Mouse (Mus musculus): ENCODE measurements around the gene Fbxl7. TPM values are rescaled to one million over a fixed set of nuclear protein-coding genes. Genes with fewer than 3 reads are reported as not detected.

Fbxl7 gene
- total and polyA plus RNA-seq, 3 experiments = 0.05 TPM; not detected in 2

GRCm38 (mm10) chr15:26566076-26566475, 329.3 kb downstream of the Fbxl7 start:
- Histone ChIP-seq H3K27me3 (ENCODE audit: insufficient read depth, low read length) (no peaks in the 10 kb centered on the region), H3K36me3 (replicated peaks) (no peaks in the 10 kb centered on the region), H3K9me3 (replicated peaks) (no peaks in the 10 kb centered on the region), H3K4me3 (ENCODE audit: low read depth, low read length) (no peak overlapping the region), H3K4me1 (ENCODE audit: insufficient read depth, low read depth, low read length) (no peaks in the 10 kb centered on the region)
- no peak for ATAC-seq (ENCODE audit: extremely low read depth, insufficient number of reproducible peaks, low FRiP score, poor library complexity, severe bottlenecking)
- DNase-seq (ENCODE audit: low spot score) = no peak
- TF ChIP-seq CTCF (IDR thresholded peaks at IDR 0.05; ENCODE audit: low read depth, low read length) = no peak

DNA sequence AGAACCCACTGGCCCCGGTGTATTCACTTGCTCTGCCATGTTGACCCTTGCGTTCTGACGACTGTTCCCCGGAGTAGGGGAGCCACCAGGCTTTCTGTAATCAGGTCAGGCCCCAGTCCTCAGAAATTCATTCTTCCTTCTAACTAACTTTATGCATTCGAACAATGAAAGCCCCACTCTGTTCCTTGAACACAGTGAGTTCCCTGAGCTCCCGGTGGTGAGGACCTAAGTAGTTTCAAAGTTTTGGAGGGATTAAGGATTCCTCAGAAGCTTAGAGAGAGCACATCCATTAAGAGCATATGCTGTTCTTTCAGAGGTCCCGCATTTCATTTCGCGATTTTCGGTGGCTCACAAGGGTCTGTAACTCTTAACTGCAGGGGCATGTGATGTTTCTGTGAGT, 341.8 kb downstream of the Fbxl7 start:
- DNase-seq (ENCODE audit: low spot score) (no peak), ATAC-seq (ENCODE audit: extremely low read depth, insufficient number of reproducible peaks, low FRiP score, poor library complexity, severe bottlenecking) (no peak)
- H3K36me3 ChIP-seq (replicated peaks) = no peaks in the 10 kb centered on the region

GRCm38 (mm10) chr15:26533997-26534700, 361.2 kb downstream of the Fbxl7 start:
- no peak for ATAC-seq (ENCODE audit: extremely low read depth, insufficient number of reproducible peaks, low FRiP score, poor library complexity, severe bottlenecking)
- H3K4me1 ChIP-seq (ENCODE audit: insufficient read depth, low read depth, low read length) = no peaks in the 10 kb centered on the region
- no peaks in the 10 kb centered on the region for H3K36me3 ChIP-seq (replicated peaks)
- H3K4me3 ChIP-seq (ENCODE audit: low read depth, low read length) = no peak overlapping the region
- no peak for TF ChIP-seq GATA1 (IDR thresholded peaks at IDR 0.05; ENCODE audit: borderline replicate concordance, low read length)
- no peak for TF ChIP-seq TAL1 (conservative IDR thresholded peaks at IDR 0.05; ENCODE audit: low read depth, low read length)
- no peak for TF ChIP-seq CTCF (IDR thresholded peaks at IDR 0.05; ENCODE audit: low read depth, low read length)
- no peak for TF ChIP-seq GATA2 (IDR thresholded peaks at IDR 0.05; ENCODE audit: borderline replicate concordance, low read depth, low read length)
- no peak for TF ChIP-seq POLR2AphosphoS5 (IDR thresholded peaks at IDR 0.05; ENCODE audit: insufficient replicate concordance, low read depth, low read length)
- H3K27me3 ChIP-seq (ENCODE audit: insufficient read depth, low read length) = no peaks in the 10 kb centered on the region
- no peaks in the 10 kb centered on the region for H3K9me3 ChIP-seq (replicated peaks)
- DNase-seq (ENCODE audit: low spot score) = no peak

More for the DNA sequence above, 341.8 kb downstream of the Fbxl7 start:
- Histone ChIP-seq H3K4me3 (ENCODE audit: low read depth, low read length) (no peak overlapping the region), H3K4me1 (ENCODE audit: insufficient read depth, low read depth, low read length) (no peaks in the 10 kb centered on the region), H3K27me3 (ENCODE audit: insufficient read depth, low read length) (no peaks in the 10 kb centered on the region), H3K9me3 (replicated peaks) (peaks cover 6% of the 10 kb centered on the region; the same call in 1 of the 2 replicates)
- TF ChIP-seq GATA1 (IDR thresholded peaks at IDR 0.05; ENCODE audit: borderline replicate concordance, low read length) (no peak), GATA2 (IDR thresholded peaks at IDR 0.05; ENCODE audit: borderline replicate concordance, low read depth, low read length) (no peak), TAL1 (conservative IDR thresholded peaks at IDR 0.05; ENCODE audit: low read depth, low read length) (no peak), CTCF (IDR thresholded peaks at IDR 0.05; ENCODE audit: low read depth, low read length) (no peak), POLR2AphosphoS5 (IDR thresholded peaks at IDR 0.05; ENCODE audit: insufficient replicate concordance, low read depth, low read length) (no peak)

GRCm38 (mm10) chr15:26519220-26519631, 376.2 kb downstream of the Fbxl7 start:
- TF ChIP-seq POLR2AphosphoS5 (IDR thresholded peaks at IDR 0.05; ENCODE audit: insufficient replicate concordance, low read depth, low read length) = no peak
- TF ChIP-seq GATA1 (IDR thresholded peaks at IDR 0.05; ENCODE audit: borderline replicate concordance, low read length) = no peak
- no peak for TF ChIP-seq GATA2 (IDR thresholded peaks at IDR 0.05; ENCODE audit: borderline replicate concordance, low read depth, low read length)
- no peak for TF ChIP-seq TAL1 (conservative IDR thresholded peaks at IDR 0.05; ENCODE audit: low read depth, low read length)
- no peak for TF ChIP-seq CTCF (IDR thresholded peaks at IDR 0.05; ENCODE audit: low read depth, low read length)

DNA sequence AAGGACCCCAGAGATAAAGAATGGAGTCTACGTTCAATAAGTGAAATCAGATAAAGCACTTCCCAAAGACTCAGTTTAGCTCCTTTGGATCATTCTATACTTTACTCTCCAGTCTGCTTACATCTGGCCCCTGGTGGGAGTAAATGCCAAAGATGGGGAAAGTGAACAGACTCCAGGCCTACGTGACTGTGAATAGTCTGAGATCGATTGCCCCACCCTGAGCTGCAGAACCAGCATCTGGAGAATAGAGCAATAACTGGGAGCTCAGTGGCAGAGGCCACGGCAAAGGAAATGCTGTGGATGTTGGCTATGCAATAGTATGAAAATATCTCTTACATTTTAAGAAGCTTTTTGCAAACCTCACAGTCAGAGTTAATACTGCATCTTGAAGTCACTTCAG, 394.4 kb downstream of the Fbxl7 start:
- ATAC-seq (ENCODE audit: extremely low read depth, insufficient number of reproducible peaks, low FRiP score, poor library complexity, severe bottlenecking) (no peak), DNase-seq (ENCODE audit: low spot score) (no peak)
- H3K4me1 ChIP-seq (ENCODE audit: insufficient read depth, low read depth, low read length) = no peaks in the 10 kb centered on the region
- no peaks in the 10 kb centered on the region for H3K9me3 ChIP-seq (replicated peaks)
- TF ChIP-seq CTCF (IDR thresholded peaks at IDR 0.05; ENCODE audit: low read depth, low read length) = no peak
- TF ChIP-seq GATA1 (IDR thresholded peaks at IDR 0.05; ENCODE audit: borderline replicate concordance, low read length) = no peak
- no peaks in the 10 kb centered on the region for H3K27me3 ChIP-seq (ENCODE audit: insufficient read depth, low read length)
- no peaks in the 10 kb centered on the region for H3K36me3 ChIP-seq (replicated peaks)
- no peak overlapping the region for H3K4me3 ChIP-seq (ENCODE audit: low read depth, low read length)

More at GRCm38 (mm10) chr15:26519220-26519631, 376.2 kb downstream of the Fbxl7 start:
- Histone ChIP-seq H3K9me3 (replicated peaks) (no peaks in the 10 kb centered on the region), H3K4me3 (ENCODE audit: low read depth, low read length) (no peak overlapping the region), H3K36me3 (replicated peaks) (no peaks in the 10 kb centered on the region), H3K4me1 (ENCODE audit: insufficient read depth, low read depth, low read length) (no peaks in the 10 kb centered on the region), H3K27me3 (ENCODE audit: insufficient read depth, low read length) (no peaks in the 10 kb centered on the region)
- DNase-seq (ENCODE audit: low spot score) (no peak), ATAC-seq (ENCODE audit: extremely low read depth, insufficient number of reproducible peaks, low FRiP score, poor library complexity, severe bottlenecking) (no peak)

Measured in G1E (cell line).